Mouse (Mus musculus): ENCODE results near the gene Hid1. TPM values are rescaled to one million over a fixed set of nuclear protein-coding genes. Genes with fewer than 3 reads are reported as not detected.

Hid1 gene
- polyA plus RNA-seq, 1 experiment: not detected

DNA sequence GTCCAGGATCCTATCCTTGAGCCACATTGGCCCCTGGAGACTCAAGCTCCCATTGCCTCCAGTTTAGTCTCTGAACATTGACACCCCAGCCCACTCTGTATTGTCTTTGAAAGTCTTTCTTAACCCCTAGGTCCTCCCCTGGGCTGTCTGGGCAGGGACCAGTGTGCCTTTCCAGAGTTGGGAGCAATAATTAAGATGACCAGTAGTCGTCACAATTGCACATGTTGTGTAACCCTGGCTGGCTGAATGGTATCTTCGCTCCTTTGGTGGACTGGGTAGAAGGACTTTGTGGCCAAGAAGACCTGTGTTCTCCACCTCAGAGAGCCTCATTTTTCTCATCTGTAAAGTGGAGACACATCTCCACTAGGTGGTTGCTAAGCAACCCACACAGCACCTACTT is 53.3 kb downstream of the Hid1 start:
- H3K4me1 ChIP-seq (ENCODE audit: control insufficient read depth, insufficient read depth, low read length): peaks cover 13% of the 10 kb centered on the region

DNA sequence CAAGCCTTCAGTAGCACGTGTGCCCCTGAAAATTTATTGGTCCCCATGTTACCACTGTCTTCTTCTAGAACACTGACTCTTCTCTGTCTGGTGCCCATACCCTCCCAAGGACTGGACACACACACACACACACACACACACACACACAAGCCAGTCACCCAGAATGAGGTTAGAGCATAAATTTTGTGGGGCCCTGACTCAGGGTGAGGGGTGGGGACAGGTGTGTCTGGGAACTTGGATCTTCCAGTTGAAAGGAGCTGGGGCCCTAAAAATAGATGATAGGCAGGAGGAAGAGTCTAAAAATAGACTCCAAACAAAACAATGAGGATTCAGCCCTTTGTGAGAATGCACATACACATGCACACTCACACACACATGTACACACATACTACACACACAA is 58.8 kb downstream of the Hid1 start:
- WGBS: 90% methylated on average over 1 of the region's 1 CpGs
- Histone ChIP-seq H3K4me3 (ENCODE audit: insufficient read depth, low read depth, low read length) (no peak overlapping the region), H3K27ac (ENCODE audit: insufficient read depth, low read depth, low read length) (no peak overlapping the region), H3K4me1 (ENCODE audit: control insufficient read depth, insufficient read depth, low read length) (peaks cover 6% of the 10 kb centered on the region; the same call in 1 of the 2 replicates)
- TF ChIP-seq POLR2A (IDR thresholded peaks at IDR 0.05; ENCODE audit: insufficient read depth, low read depth, low read length) (no peak), CTCF (IDR thresholded peaks at IDR 0.05; ENCODE audit: insufficient read depth, low read depth, low read length) (no peak)

More for the DNA sequence above, 53.3 kb downstream of the Hid1 start:
- Histone ChIP-seq H3K27ac (ENCODE audit: insufficient read depth, low read depth, low read length) (no peak overlapping the region), H3K4me3 (ENCODE audit: insufficient read depth, low read depth, low read length) (no peak overlapping the region)
- 53% methylated on average over 2 of the region's 2 CpGs for WGBS
- TF ChIP-seq CTCF (IDR thresholded peaks at IDR 0.05; ENCODE audit: insufficient read depth, low read depth, low read length) (no peak), POLR2A (IDR thresholded peaks at IDR 0.05; ENCODE audit: insufficient read depth, low read depth, low read length) (no peak)

DNA sequence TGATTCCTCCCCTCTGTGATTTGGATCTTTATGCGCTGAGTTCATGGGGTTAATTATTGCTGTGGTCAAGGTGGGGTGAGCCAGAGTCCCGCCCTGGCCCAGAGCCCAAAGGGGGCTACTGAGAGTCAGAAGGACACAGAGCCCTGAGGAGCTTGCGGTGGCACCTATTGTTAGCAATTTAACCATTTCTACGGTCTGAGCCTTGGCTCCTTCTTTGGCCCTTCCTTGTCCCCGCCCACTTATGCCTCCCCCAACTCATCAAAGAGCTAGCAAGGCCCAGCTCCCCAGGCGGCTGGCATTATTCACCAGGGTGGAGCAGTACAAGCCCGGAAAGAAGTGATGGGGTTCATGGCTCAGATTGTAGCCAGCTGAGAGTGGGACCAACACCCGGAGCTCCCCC is 60.7 kb downstream of the Hid1 start, which contains the start of gene Otop2:
Gene Otop2 (plus strand): TSS at position 301 of the 400 bp plus-strand sequence.
- Histone ChIP-seq H3K4me3 (ENCODE audit: insufficient read depth, low read depth, low read length) (no peak within 1 kb of the TSS), H3K27ac (ENCODE audit: insufficient read depth, low read depth, low read length) (no peak within 1 kb of the TSS), H3K4me1 (ENCODE audit: control insufficient read depth, insufficient read depth, low read length) (peaks cover 6% of the 10 kb centered on the region; the same call in 1 of the 2 replicates)
- WGBS: 41% methylated on average over 8 of the region's 8 CpGs
- no peak for TF ChIP-seq CTCF (IDR thresholded peaks at IDR 0.05; ENCODE audit: insufficient read depth, low read depth, low read length)
- TF ChIP-seq POLR2A (IDR thresholded peaks at IDR 0.05; ENCODE audit: insufficient read depth, low read depth, low read length): no peak

DNA sequence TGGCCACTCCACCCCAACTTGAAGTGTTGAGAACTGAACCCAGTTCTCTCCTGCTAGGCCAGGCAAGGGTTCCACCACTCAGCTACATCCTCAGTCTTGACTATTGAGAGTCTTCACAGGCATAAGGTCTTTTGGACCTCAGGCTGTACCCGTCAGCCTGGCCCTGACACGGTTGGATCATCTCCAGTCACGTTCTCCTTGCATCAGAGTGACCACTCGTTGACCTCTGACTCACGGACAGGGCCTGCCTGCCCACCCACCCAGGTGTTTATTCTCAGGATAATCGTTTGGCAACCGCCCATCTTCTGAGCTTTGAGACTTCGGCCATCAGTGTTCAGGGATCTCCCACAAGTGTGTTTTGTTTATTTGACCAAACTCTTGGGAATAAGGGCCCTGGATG is 64.4 kb downstream of the Hid1 start:
- 81% methylated on average over 8 of the region's 8 CpGs for WGBS
- Histone ChIP-seq H3K27ac (ENCODE audit: insufficient read depth, low read depth, low read length) (no peak overlapping the region), H3K4me3 (ENCODE audit: insufficient read depth, low read depth, low read length) (no peak overlapping the region), H3K4me1 (ENCODE audit: control insufficient read depth, insufficient read depth, low read length) (peaks cover 6% of the 10 kb centered on the region; the same call in 1 of the 2 replicates)
- TF ChIP-seq CTCF (IDR thresholded peaks at IDR 0.05; ENCODE audit: insufficient read depth, low read depth, low read length): no peak
- no peak for TF ChIP-seq POLR2A (IDR thresholded peaks at IDR 0.05; ENCODE audit: insufficient read depth, low read depth, low read length)

DNA sequence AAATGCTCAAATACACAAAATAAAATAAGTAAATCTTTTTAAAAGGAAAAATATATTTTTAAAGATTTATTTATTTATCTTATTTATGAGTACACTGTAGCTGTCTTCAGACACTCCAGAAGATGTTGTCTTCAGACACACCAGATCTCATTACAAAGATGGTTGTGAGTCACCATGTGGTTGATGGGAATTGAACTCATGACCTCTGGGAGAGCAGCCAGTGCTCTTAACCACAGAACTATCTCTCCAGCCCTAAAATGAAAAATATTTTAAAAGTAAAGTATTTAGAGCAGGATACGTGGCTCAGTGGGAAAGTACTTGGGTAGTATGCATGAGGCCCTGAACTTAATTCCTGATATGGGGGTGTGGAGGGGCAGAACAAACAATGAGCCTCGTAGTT is 66.2 kb downstream of the Hid1 start:
- no peak for TF ChIP-seq POLR2A (IDR thresholded peaks at IDR 0.05; ENCODE audit: insufficient read depth, low read depth, low read length)
- TF ChIP-seq CTCF (IDR thresholded peaks at IDR 0.05; ENCODE audit: insufficient read depth, low read depth, low read length): no peak
- no peak overlapping the region for H3K27ac ChIP-seq (ENCODE audit: insufficient read depth, low read depth, low read length)
- peaks cover 8% of the 10 kb centered on the region; the same call in 1 of the 2 replicates for H3K4me1 ChIP-seq (ENCODE audit: control insufficient read depth, insufficient read depth, low read length)
- 88% methylated on average over 2 of the region's 2 CpGs for WGBS
- H3K4me3 ChIP-seq (ENCODE audit: insufficient read depth, low read depth, low read length): no peak overlapping the region

DNA sequence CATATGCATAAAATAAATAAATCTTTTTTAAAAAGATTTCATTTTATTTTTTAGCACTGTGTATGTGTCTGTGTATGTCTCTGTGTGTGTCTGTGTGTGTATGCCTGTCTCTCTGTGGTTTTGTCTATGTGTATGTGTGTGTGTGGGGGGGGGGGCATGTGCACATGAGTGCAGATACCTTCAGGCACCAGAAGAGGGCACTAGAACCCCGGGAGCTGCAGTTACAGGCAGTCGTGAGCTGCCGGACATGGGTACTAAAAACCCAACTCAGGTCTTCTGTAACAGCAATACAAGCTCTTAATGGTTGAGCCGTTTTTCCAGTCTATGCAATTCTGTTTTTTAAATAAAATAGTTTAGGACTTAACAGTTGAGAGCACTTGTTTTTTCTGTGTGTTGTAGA is 66.8 kb downstream of the Hid1 start:
- no peak for TF ChIP-seq CTCF (IDR thresholded peaks at IDR 0.05; ENCODE audit: insufficient read depth, low read depth, low read length)
- TF ChIP-seq POLR2A (IDR thresholded peaks at IDR 0.05; ENCODE audit: insufficient read depth, low read depth, low read length): no peak
- Histone ChIP-seq H3K27ac (ENCODE audit: insufficient read depth, low read depth, low read length) (no peak overlapping the region), H3K4me1 (ENCODE audit: control insufficient read depth, insufficient read depth, low read length) (peaks cover 10% of the 10 kb centered on the region; the same call in 1 of the 2 replicates), H3K4me3 (ENCODE audit: insufficient read depth, low read depth, low read length) (no peak overlapping the region)
- WGBS: 78% methylated on average over 4 of the region's 4 CpGs

DNA sequence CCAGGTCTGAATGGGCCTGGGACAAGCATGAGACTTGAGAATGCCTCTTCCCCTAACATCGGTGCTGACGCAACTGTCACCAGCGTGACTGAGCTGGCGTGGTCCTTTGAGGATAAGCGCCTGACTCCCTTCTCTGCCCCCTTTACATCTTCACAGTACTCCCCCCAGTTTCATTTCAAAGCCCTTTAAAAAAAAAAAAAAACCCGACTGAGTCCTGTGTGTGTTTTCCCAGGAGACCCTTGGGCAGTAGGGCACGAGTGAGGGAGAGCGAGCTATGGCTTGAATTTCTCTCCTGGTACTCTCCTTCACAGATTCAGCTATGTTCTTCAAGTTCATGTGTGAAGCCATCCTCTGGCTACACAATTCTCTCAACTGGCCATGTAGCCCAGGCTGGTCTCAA is 69.4 kb downstream of the Hid1 start:
- TF ChIP-seq POLR2A (IDR thresholded peaks at IDR 0.05; ENCODE audit: insufficient read depth, low read depth, low read length): no peak
- no peak for TF ChIP-seq CTCF (IDR thresholded peaks at IDR 0.05; ENCODE audit: insufficient read depth, low read depth, low read length)
- WGBS: 78% methylated on average over 8 of the region's 8 CpGs
- H3K27ac ChIP-seq (ENCODE audit: insufficient read depth, low read depth, low read length): no peak overlapping the region
- H3K4me1 ChIP-seq (ENCODE audit: control insufficient read depth, insufficient read depth, low read length): peaks cover 10% of the 10 kb centered on the region; the same call in 1 of the 2 replicates
- peak overlapping the region; percentile 7; the same call in 1 of the 2 replicates for H3K4me3 ChIP-seq (ENCODE audit: insufficient read depth, low read depth, low read length)

Other genes with a start within 250 kb of the Hid1 start
- not detected in 2 replicates for gene Cd300lf, start 233.8 kb downstream of the Hid1 start, polyA plus RNA-seq (2012; ENCODE audit: insufficient read depth, insufficient read length, low replicate concordance, missing spikeins)
- gene Slc9a3r1, start 204.4 kb downstream of the Hid1 start, polyA plus RNA-seq (2012; ENCODE audit: insufficient read depth, insufficient read length, low replicate concordance, missing spikeins): 241 TPM in 1 of 2 replicates, not detected in the other
- not detected in 2 replicates for gene Tmem104, start 180.3 kb downstream of the Hid1 start, polyA plus RNA-seq (2012; ENCODE audit: insufficient read depth, insufficient read length, low replicate concordance, missing spikeins)
- not detected in 2 replicates for gene Nat9, start 179.9 kb downstream of the Hid1 start, polyA plus RNA-seq (2012; ENCODE audit: insufficient read depth, insufficient read length, low replicate concordance, missing spikeins)
- gene Grin2c, start 100.5 kb downstream of the Hid1 start, polyA plus RNA-seq (2012; ENCODE audit: insufficient read depth, insufficient read length, low replicate concordance, missing spikeins): not detected in 2 replicates
- gene Fdxr, start 90.7 kb downstream of the Hid1 start, polyA plus RNA-seq (2012; ENCODE audit: insufficient read depth, insufficient read length, low replicate concordance, missing spikeins): not detected in 2 replicates
- not detected in 2 replicates for gene Fads6, start 70.1 kb downstream of the Hid1 start, polyA plus RNA-seq (2012; ENCODE audit: insufficient read depth, insufficient read length, low replicate concordance, missing spikeins)
- not detected in 2 replicates for gene Otop2, start 60.6 kb downstream of the Hid1 start, polyA plus RNA-seq (2012; ENCODE audit: insufficient read depth, insufficient read length, low replicate concordance, missing spikeins)
- not detected in 2 replicates for gene Ush1g, start 45.7 kb downstream of the Hid1 start, polyA plus RNA-seq (2012; ENCODE audit: insufficient read depth, insufficient read length, low replicate concordance, missing spikeins)
- gene Otop3, start 33.0 kb downstream of the Hid1 start, polyA plus RNA-seq (2012; ENCODE audit: insufficient read depth, insufficient read length, low replicate concordance, missing spikeins): not detected in 2 replicates
- gene Cdr2l, start 14.2 kb upstream of the Hid1 start, polyA plus RNA-seq (2012; ENCODE audit: insufficient read depth, insufficient read length, low replicate concordance, missing spikeins): not detected in 2 replicates
- not detected in 2 replicates for gene Mrpl58, start 36.0 kb upstream of the Hid1 start, polyA plus RNA-seq (2012; ENCODE audit: insufficient read depth, insufficient read length, low replicate concordance, missing spikeins)
- not detected in 2 replicates for gene Atp5h, start 52.2 kb upstream of the Hid1 start, polyA plus RNA-seq (2012; ENCODE audit: insufficient read depth, insufficient read length, low replicate concordance, missing spikeins)
- gene Kctd2, start 52.4 kb upstream of the Hid1 start, polyA plus RNA-seq (2012; ENCODE audit: insufficient read depth, insufficient read length, low replicate concordance, missing spikeins): not detected in 2 replicates
- not detected in 2 replicates for gene Trim80, start 72.8 kb upstream of the Hid1 start, polyA plus RNA-seq (2012; ENCODE audit: insufficient read depth, insufficient read length, low replicate concordance, missing spikeins)
- not detected in 2 replicates for gene Slc16a5, start 94.7 kb upstream of the Hid1 start, polyA plus RNA-seq (2012; ENCODE audit: insufficient read depth, insufficient read length, low replicate concordance, missing spikeins)
- not detected in 2 replicates for gene Armc7, start 107.9 kb upstream of the Hid1 start, polyA plus RNA-seq (2012; ENCODE audit: insufficient read depth, insufficient read length, low replicate concordance, missing spikeins)
- not detected in 2 replicates for gene Nt5c, start 124.1 kb upstream of the Hid1 start, polyA plus RNA-seq (2012; ENCODE audit: insufficient read depth, insufficient read length, low replicate concordance, missing spikeins)
- not detected in 2 replicates for gene Jpt1, start 146.6 kb upstream of the Hid1 start, polyA plus RNA-seq (2012; ENCODE audit: insufficient read depth, insufficient read length, low replicate concordance, missing spikeins)
- gene Sumo2, start 168.5 kb upstream of the Hid1 start, polyA plus RNA-seq (2012; ENCODE audit: insufficient read depth, insufficient read length, low replicate concordance, missing spikeins): 478 TPM in 1 of 2 replicates, not detected in the other
- not detected in 2 replicates for gene Nup85, start 196.7 kb upstream of the Hid1 start, polyA plus RNA-seq (2012; ENCODE audit: insufficient read depth, insufficient read length, low replicate concordance, missing spikeins)
- not detected in 2 replicates for gene Mrps7, start 236.2 kb upstream of the Hid1 start, polyA plus RNA-seq (2012; ENCODE audit: insufficient read depth, insufficient read length, low replicate concordance, missing spikeins)
- gene Gga3, start 236.3 kb upstream of the Hid1 start, polyA plus RNA-seq (2012; ENCODE audit: insufficient read depth, insufficient read length, low replicate concordance, missing spikeins): 79.7 TPM in 1 of 2 replicates, not detected in the other
- not detected in 2 replicates for gene Mif4gd, start 245.2 kb upstream of the Hid1 start, polyA plus RNA-seq (2012; ENCODE audit: insufficient read depth, insufficient read length, low replicate concordance, missing spikeins)